Mouse (Mus musculus): ENCODE results near the gene Swap70. TPM values are rescaled to one million over a fixed set of nuclear protein-coding genes. Genes with fewer than 3 reads are reported as not detected.

Swap70 gene
- total and polyA plus RNA-seq, 3 experiments = 18.3 to 23.3 TPM; not detected in 1

- Histone ChIP-seq H3K4me1 (ENCODE audit: control insufficient read depth in 1 of 2, insufficient read depth in 2 of 2, low read length in 2 of 2) (peaks cover 1 to 11% of the 10 kb centered on the region in 2 experiments), H3K9ac (ENCODE audit: control insufficient read depth, low read depth, low read length, poor library complexity, severe bottlenecking) (no peak overlapping the region)
These were observed 92.9 kb downstream of the Swap70 start for GRCm38 (mm10) chr7:110314401-110314890.

GRCm38 (mm10) chr7:110315352-110315751 lies 93.8 kb downstream of the Swap70 start:
- no peak for DNase-seq (ENCODE audit: low read depth, low spot score)
- Histone ChIP-seq H3K36me3 (ENCODE audit: control insufficient read depth in 1 of 2, insufficient read depth in 2 of 2, low read length in 2 of 2) (peaks cover 0 to 9% of the 10 kb centered on the region in 2 experiments; a peak in 2 of 4 replicates), H3K9me3 (replicated peaks; ENCODE audit: insufficient read depth, low read length) (no peaks in the 10 kb centered on the region), H3K9ac (ENCODE audit: control insufficient read depth, low read depth, low read length, poor library complexity, severe bottlenecking) (no peak overlapping the region), H3K27me3 (ENCODE audit: control insufficient read depth in 1 of 2, insufficient read depth in 2 of 2, low read length in 2 of 2) (no peaks in the 10 kb centered on the region; a peak in 1 of 4 replicates), H3K79me2 (ENCODE audit: control insufficient read depth, insufficient read depth, low read length, poor library complexity) (no peaks in the 10 kb centered on the region), H3K4me1 (ENCODE audit: control insufficient read depth in 1 of 2, insufficient read depth in 2 of 2, low read length in 2 of 2) (peaks cover 3 to 11% of the 10 kb centered on the region in 2 experiments), H3K27ac (ENCODE audit: control insufficient read depth, low read depth, low read length) (no peak overlapping the region), H3K4me3 (ENCODE audit: control insufficient read depth in 1 of 2, insufficient read depth in 1 of 2, low read depth in 2 of 2, low read length in 2 of 2) (no peak overlapping the region)
- TF ChIP-seq RCOR1 (IDR thresholded peaks at IDR 0.05; ENCODE audit: low read depth, low read length) (no peak), BHLHE40 (IDR thresholded peaks at IDR 0.05; ENCODE audit: borderline replicate concordance, low read depth, low read length) (no peak), JUND (IDR thresholded peaks at IDR 0.05; ENCODE audit: low read depth, low read length) (no peak), USF2 (IDR thresholded peaks at IDR 0.05; ENCODE audit: borderline replicate concordance in 1 of 2, insufficient read depth in 1 of 2, low read depth in 1 of 2, low read length in 2 of 2) (no peak), E2F4 (IDR thresholded peaks at IDR 0.05; ENCODE audit: borderline replicate concordance, low read depth, low read length) (no peak), NELFE (IDR thresholded peaks at IDR 0.05; ENCODE audit: low read depth, low read length) (no peak), GATA1 (IDR thresholded peaks at IDR 0.05; ENCODE audit: low read depth, low read length) (no peak), ZNF384 (IDR thresholded peaks at IDR 0.05; ENCODE audit: low read depth, low read length) (no peak), CHD1 (IDR thresholded peaks at IDR 0.05; ENCODE audit: low read depth, low read length) (no peak)

More at GRCm38 (mm10) chr7:110314401-110314890, 92.9 kb downstream of the Swap70 start:
- Histone ChIP-seq H3K4me3 (ENCODE audit: control insufficient read depth in 1 of 2, insufficient read depth in 1 of 2, low read depth in 2 of 2, low read length in 2 of 2) (no peak overlapping the region), H3K36me3 (ENCODE audit: control insufficient read depth in 1 of 2, insufficient read depth in 2 of 2, low read length in 2 of 2) (peaks cover 0 to 8% of the 10 kb centered on the region in 2 experiments; a peak in 2 of 4 replicates), H3K27me3 (ENCODE audit: control insufficient read depth in 1 of 2, insufficient read depth in 2 of 2, low read length in 2 of 2) (no peaks in the 10 kb centered on the region; a peak in 1 of 4 replicates), H3K27ac (ENCODE audit: control insufficient read depth, low read depth, low read length) (no peak overlapping the region), H3K9me3 (replicated peaks; ENCODE audit: insufficient read depth, low read length) (no peaks in the 10 kb centered on the region), H3K79me2 (ENCODE audit: control insufficient read depth, insufficient read depth, low read length, poor library complexity) (no peaks in the 10 kb centered on the region)
- DNase-seq (ENCODE audit: low read depth, low spot score) = no peak
- TF ChIP-seq NELFE (IDR thresholded peaks at IDR 0.05; ENCODE audit: low read depth, low read length) = no peak

- Histone ChIP-seq H3K4me1 (ENCODE audit: control insufficient read depth in 1 of 2, insufficient read depth in 2 of 2, low read length in 2 of 2) (peaks cover 3 to 11% of the 10 kb centered on the region in 2 experiments), H3K36me3 (ENCODE audit: control insufficient read depth in 1 of 2, insufficient read depth in 2 of 2, low read length in 2 of 2) (peaks cover 0 to 9% of the 10 kb centered on the region in 2 experiments; a peak in 2 of 4 replicates), H3K79me2 (ENCODE audit: control insufficient read depth, insufficient read depth, low read length, poor library complexity) (no peaks in the 10 kb centered on the region), H3K27ac (ENCODE audit: control insufficient read depth, low read depth, low read length) (no peak overlapping the region), H3K9ac (ENCODE audit: control insufficient read depth, low read depth, low read length, poor library complexity, severe bottlenecking) (no peak overlapping the region), H3K9me3 (replicated peaks; ENCODE audit: insufficient read depth, low read length) (no peaks in the 10 kb centered on the region), H3K27me3 (ENCODE audit: control insufficient read depth in 1 of 2, insufficient read depth in 2 of 2, low read length in 2 of 2) (no peaks in the 10 kb centered on the region; a peak in 1 of 4 replicates), H3K4me3 (ENCODE audit: control insufficient read depth in 1 of 2, insufficient read depth in 1 of 2, low read depth in 2 of 2, low read length in 2 of 2) (no peak overlapping the region)
- no peak for TF ChIP-seq ZKSCAN1 (IDR thresholded peaks at IDR 0.05; ENCODE audit: low read depth, low read length)
- TF ChIP-seq CHD1 (IDR thresholded peaks at IDR 0.05; ENCODE audit: low read depth, low read length) = no peak
- TF ChIP-seq CTCF (IDR thresholded peaks at IDR 0.05 in 2 of 3, conservative IDR thresholded peaks at IDR 0.05 in 1 of 3; ENCODE audit: control insufficient read depth in 1 of 3, insufficient read depth in 1 of 3, low read depth in 2 of 3, low read length in 3 of 3, poor library complexity in 1 of 3, severe bottlenecking in 1 of 3) = no peak
- no peak for TF ChIP-seq GATA1 (IDR thresholded peaks at IDR 0.05; ENCODE audit: low read depth, low read length)
- no peak for TF ChIP-seq UBTF (IDR thresholded peaks at IDR 0.05; ENCODE audit: borderline replicate concordance, insufficient read depth, low read depth, low read length)
- TF ChIP-seq TAL1 (IDR thresholded peaks at IDR 0.05; ENCODE audit: low read length) = no peak
- TF ChIP-seq E2F4 (IDR thresholded peaks at IDR 0.05; ENCODE audit: borderline replicate concordance, low read depth, low read length) = no peak
- TF ChIP-seq MYB (IDR thresholded peaks at IDR 0.05; ENCODE audit: low read depth, low read length) = no peak
- DNase-seq (ENCODE audit: low read depth, low spot score) = no peak
These were observed 95.9 kb downstream of the Swap70 start for GRCm38 (mm10) chr7:110317412-110317811.
